Mouse (Mus musculus) embryo, embryonic 11 days (tissue): ENCODE results near the gene Ano4.
A peak's percentile ranks its signal among the peaks of the same experiment; 100 is the strongest.
"Not testable (repeated sequence)": the region's sequence is repeated elsewhere in the genome, so short reads cannot be mapped to it uniquely, and the experiment has no call there.

Experiments
- DNase-seq: peaks from one replicate; pipeline ENCODE4 v3.0.0-alpha.2; 2015

The Ano4 gene

GRCm38 (mm10) chr10:89114381-89114780, 230.2 kb downstream of the Ano4 start:
- DNase-seq, result no peak

- DNase-seq, result no peak
Measured at GRCm38 (mm10) chr10:89111466-89111865, 233.1 kb downstream of the Ano4 start.

DNA sequence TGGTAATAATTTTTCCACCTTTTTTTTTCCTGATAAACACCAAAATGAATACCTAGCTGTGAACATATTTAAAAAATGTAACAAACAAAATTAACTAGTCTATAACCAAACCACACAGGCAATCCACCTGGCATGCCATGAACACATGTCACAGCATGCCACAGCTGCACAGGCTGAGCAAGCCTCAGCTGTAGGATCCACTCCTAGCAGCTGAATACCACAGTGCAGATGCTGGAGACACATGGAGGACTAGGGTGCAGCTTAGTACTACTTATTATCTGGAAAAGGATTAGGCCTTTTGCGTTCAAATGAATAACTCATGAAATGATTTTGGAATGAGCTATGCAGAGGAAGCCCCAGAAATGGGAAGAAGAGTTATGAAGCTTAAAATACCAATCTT, 233.6 kb downstream of the Ano4 start:
- no peak for DNase-seq

DNA sequence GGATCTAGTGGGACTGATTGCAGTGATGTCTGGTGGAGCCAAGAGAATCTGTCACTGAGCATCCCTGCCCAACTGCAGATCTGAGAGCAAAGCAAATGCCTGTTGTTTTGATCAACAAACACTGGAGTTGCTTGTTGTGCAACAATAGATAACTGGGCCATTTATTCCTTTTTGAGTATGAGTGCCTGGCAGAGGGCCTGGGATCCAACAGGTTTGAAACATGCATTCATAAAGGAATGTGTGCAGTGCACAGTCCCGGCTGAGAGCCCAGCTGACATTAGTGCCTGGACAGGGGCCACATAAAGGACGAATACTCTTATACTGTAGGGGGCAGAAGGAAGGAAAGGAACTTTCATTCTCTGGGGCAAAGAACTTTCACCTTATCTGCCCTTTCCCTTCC, 241.0 kb downstream of the Ano4 start:
- DNase-seq, result no peak

DNA sequence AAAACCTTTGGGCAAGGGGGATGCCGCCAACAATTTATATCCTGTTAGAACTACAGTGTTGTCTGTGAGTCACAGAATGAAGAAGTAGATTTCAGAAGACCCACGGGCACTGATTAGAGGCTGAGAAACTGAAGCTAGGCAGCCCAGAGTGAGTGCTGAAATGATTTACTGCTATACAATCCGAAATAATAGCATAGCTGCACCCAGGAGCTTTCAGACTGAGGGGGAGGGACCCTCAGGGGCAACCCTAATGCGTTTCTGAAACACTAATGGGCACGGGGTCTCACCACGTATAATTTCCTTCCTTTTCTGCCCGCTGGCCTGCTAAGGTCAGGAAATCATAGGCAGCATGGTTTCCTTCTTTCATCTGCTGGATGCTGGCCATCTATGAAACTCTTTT, 242.5 kb downstream of the Ano4 start:
- DNase-seq, result no peak

DNA sequence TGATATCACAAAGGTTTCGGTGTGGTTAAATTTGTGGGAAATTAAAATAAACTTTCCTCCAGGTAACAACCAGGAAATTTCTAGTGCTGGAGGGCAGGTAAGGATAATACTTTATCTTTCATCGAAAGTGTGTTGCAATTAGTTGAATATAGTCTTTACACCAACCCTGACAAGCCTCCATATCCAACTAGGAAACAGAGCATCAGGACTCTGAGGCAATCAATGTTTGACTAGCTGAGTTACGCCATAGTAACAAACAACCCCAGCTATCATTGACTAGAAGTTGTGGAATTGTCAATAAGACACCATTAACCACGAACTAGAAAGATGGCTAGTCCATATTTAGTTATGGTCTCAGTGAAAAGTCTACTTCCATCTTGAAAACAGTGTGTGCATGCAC, 246.4 kb downstream of the Ano4 start:
- DNase-seq, result no peak

DNA sequence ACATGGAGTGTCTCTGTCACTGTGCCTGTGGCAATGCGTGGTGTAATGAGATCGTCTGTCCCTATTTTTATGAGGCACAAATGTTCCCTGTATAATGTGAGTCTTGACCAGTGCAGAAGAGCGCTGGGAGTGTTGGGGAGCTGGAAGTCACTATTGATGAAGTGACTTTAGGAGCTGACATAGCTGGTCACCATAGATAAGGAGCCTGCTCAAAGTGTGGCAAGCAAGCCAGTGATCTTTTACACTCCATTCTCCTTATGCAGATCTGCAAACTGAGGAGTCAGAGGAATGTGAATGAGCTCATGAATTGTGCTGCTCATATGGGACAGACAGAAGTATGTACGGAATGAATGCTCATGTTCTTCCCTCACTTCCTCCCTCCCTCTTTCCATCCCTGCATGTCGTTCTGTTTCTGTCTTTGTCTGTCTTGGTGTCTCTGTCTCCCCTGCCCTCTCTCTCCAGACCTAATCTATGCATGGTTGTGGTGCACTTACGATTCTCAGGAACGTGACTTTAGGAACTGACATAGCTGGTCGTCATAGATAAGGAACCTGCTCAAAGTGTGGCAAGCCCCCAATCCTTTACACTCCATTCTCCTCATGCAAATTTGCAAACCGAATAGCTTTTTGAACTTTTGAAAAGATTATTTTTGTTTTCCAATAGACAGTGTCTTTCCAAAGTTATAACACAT, 252.1 kb downstream of the Ano4 start:
- DNase-seq, result no peak

GRCm38 (mm10) chr10:89077447-89077846, 267.1 kb downstream of the Ano4 start:
- DNase-seq, result no peak

GRCm38 (mm10) chr10:89055891-89056290, 288.7 kb downstream of the Ano4 start:
- DNase-seq, result no peak

GRCm38 (mm10) chr10:89044921-89045320, 299.6 kb downstream of the Ano4 start:
- not testable (repeated sequence) for DNase-seq

DNA sequence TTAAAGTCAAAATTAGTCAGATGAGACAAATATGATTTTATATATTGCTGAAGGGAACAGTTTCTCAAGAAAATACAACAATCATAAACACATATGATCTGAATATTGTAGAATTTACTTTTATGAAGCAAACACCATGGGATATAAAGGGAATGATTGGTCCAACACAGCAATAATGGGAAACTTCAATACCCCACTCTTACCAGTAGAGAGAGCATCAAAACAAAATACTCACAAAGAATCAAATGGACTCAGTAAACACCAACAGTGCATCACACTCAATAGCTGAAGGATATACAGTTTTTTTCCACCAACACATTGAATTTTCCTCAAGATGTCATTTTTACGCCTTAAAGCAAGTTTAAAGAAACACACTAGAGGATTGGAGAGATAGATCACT, 300.4 kb downstream of the Ano4 start:
- DNase-seq, result no peak

- no peak for DNase-seq
Measured at GRCm38 (mm10) chr10:89018926-89019325, 325.6 kb downstream of the Ano4 start.

DNA sequence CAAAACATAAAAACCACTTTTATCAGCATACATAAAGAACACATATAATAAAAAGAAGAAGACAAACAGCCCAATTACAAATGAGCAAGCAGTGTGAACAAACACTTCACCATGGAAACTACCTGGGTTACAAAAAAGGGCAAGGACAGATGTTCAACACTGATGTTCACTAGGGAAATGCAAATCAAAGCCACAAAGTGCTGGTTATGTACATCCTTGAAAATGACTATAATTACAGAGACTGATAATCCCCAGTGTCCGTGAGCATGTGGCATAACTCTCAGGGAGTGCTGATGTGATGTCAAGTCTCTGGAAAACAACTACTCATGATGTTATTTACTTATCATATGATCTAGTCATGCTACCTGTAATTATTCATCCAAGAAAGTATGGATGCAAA, 336.3 kb downstream of the Ano4 start:
- DNase-seq, result no peak

DNA sequence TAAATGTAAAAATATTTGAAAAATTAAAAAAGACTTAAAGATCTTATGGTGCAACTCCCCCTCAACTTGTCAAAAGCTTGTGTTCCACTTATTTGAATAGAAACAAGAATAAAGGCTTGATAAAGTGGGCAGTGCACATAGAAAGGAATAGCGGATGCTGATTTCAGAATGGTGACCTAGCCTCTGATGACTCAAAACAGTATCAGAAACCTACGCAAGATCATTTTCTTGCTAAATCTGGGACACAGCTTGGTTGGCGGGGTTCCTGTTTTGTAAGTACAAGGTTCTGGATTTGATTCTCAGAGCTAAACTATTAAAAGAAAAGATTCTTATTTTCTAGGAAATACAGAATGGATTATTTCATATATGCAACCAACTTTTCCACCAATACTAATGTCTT, 340.0 kb downstream of the Ano4 start:
- DNase-seq, result no peak

GRCm38 (mm10) chr10:88986925-88987324, 357.6 kb downstream of the Ano4 start:
- DNase-seq, result no peak

- peak; percentile 44 for DNase-seq
Measured at GRCm38 (mm10) chr10:88983444-88983843, 361.1 kb downstream of the Ano4 start.

GRCm38 (mm10) chr10:88979451-88979850, 365.1 kb downstream of the Ano4 start:
- DNase-seq, result no peak

GRCm38 (mm10) chr10:88978932-88979331, 365.6 kb downstream of the Ano4 start:
- no peak for DNase-seq

DNA sequence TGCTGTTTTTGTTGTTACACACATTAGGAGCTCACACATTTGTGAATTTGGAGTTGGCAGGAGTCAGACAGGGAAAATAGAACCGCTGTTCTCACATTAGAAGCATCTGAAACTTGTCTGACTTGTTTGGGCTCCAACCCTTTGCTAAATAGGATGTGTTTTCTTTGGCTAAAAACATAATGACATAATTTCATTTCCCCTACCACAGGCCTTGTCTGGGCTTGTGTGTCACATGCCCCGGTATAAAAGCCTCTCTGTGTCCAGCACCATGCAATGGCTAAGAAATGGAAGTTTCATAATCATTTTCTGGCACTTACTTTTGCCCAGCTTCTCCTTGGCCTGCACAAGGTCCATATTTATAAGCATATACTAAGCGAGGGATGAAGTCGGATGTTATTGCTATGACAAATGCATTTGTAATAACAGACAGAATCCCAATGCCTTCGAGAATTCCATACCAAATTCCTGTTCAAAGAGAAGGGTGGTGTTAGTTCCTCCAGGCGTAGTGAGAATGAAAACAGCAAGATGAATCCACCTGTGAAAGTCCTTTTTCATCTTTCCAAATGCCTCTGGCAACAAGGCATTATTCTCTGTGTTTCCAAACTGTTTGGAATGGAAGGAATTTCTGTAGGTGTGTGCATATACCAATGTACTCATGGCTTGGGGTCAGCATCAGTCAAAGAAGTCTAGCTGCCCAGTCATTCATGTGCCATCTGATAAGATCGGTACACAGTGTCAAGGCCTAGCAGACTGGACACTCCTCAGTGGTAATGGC, 373.4 kb downstream of the Ano4 start:
- DNase-seq, result no peak

GRCm38 (mm10) chr10:88968586-88968985, 376.0 kb downstream of the Ano4 start:
- no peak for DNase-seq

DNA sequence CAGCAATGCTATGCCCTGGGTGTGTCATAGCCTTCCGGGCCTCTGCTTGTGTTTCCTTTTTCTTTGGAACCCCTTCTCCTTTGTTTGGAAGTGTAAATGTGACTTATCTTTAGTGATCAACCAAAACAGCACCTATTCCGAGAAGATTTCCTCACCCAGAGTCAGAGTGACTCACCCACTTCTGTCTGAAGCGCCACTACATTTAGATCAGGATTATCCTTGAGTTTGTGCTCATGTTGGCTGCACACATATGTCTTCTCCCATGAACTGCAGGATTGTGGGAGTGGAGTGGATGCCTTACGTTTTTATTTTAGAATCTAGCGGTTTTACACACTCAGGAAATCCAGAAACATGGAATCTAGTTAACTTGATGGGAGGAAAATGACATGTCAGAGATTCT, 383.8 kb downstream of the Ano4 start:
- DNase-seq, result no peak

- no peak for DNase-seq
Measured at GRCm38 (mm10) chr10:88950297-88950653, 394.3 kb downstream of the Ano4 start.

DNA sequence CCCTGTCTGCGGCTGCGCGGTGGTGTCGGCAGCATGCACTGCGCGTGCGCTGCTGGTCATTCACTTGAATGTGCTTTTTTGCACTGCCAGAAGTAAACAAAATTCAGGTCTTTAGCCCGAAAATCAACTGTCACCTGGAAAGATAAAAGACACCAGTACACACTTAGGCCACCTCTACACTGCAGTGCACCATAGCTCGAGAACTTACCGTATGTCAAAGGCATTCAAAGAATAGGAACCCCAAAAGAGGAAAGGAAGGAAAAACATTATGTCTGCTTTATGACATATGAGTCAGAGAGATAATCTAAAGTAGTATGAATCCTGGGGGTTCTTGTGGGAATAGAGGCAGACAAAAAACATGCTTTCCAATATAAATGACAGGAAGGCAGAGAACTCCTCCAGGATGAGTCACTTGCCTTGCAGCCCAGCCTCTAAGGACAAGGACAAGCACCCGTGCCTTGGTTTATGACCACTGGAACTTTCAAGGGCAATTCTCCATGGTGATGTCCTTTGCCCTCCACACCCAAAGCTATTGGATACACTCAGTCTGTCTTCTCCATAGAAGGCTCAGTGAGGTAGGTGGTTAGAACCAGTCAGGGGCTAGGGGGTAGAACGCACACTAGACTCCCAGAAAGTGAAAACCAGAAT, 394.8 kb downstream of the Ano4 start:
- no peak for DNase-seq
